Mouse (Mus musculus): ENCODE measurements at regions not wholly inside any gene's neighbourhood (a gene's known extent, or its start where the extent isn't known, plus 50 kb on each side); places are given as distances from the start of the nearest gene placed in this dataset.

DNA sequence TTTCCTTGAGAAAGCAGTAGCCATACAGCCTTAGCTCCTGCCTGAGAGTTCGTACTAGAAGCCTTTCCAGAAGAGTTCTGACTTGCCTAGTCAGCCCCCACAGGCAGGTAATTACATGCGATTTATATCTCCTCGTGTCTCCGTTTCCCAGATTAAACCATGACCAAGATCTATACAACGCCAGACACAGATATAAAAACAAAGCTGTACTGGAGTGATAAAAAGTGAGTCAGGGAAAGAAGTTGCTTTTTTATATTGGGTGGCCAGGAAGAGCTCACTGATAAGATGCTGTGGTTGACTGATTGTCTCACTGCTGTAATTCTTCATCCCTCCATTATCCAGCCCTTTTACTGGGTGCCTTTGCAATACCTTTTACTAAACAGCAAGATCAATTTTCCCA lies 64.4 kb upstream of the Asb5 start:
- Histone ChIP-seq H3K36me3 (ENCODE audit: control insufficient read depth in 1 of 2, insufficient read depth in 2 of 2, low read length in 2 of 2) (peaks cover 0 to 18% of the 10 kb centered on the region in 2 experiments; a peak in 2 of 4 replicates), H3K27me3 (ENCODE audit: control insufficient read depth in 1 of 2, insufficient read depth in 2 of 2, low read length in 2 of 2) (no peaks in the 10 kb centered on the region), H3K4me1 (ENCODE audit: control insufficient read depth in 1 of 2, insufficient read depth in 2 of 2, low read length in 2 of 2) (peaks cover 8 to 10% of the 10 kb centered on the region in 2 experiments), H3K9ac (ENCODE audit: control insufficient read depth, low read depth, low read length, poor library complexity, severe bottlenecking) (no peak overlapping the region), H3K4me3 (ENCODE audit: control insufficient read depth in 1 of 2, insufficient read depth in 1 of 2, low read depth in 2 of 2, low read length in 2 of 2) (no peak overlapping the region), H3K27ac (ENCODE audit: control insufficient read depth, low read depth, low read length) (peak overlapping the region; percentile 50), H3K79me2 (ENCODE audit: control insufficient read depth, insufficient read depth, low read length, poor library complexity) (no peaks in the 10 kb centered on the region), H3K9me3 (replicated peaks; ENCODE audit: insufficient read depth, low read length) (no peaks in the 10 kb centered on the region)
- peak; percentile 96 for TF ChIP-seq RCOR1 (IDR thresholded peaks at IDR 0.05; ENCODE audit: low read depth, low read length)
- no peak for TF ChIP-seq CTCF (IDR thresholded peaks at IDR 0.05 in 2 of 3, conservative IDR thresholded peaks at IDR 0.05 in 1 of 3; ENCODE audit: control insufficient read depth in 1 of 3, insufficient read depth in 1 of 3, low read depth in 2 of 3, low read length in 3 of 3, poor library complexity in 1 of 3, severe bottlenecking in 1 of 3)
- TF ChIP-seq MAX (IDR thresholded peaks at IDR 0.05; ENCODE audit: low read length) = 0 out of 2 replicates have a peak, but pooled peaks have one; percentile 50
- TF ChIP-seq ETS1 (IDR thresholded peaks at IDR 0.05; ENCODE audit: low read depth, low read length) = peak; percentile 91
- TF ChIP-seq E2F4 (IDR thresholded peaks at IDR 0.05; ENCODE audit: borderline replicate concordance, low read depth, low read length) = no peak
- peak; percentile 72 for TF ChIP-seq BHLHE40 (IDR thresholded peaks at IDR 0.05; ENCODE audit: borderline replicate concordance, low read depth, low read length)
- TF ChIP-seq MYB (IDR thresholded peaks at IDR 0.05; ENCODE audit: low read depth, low read length) = peak; percentile 61; the same call in 1 of the 2 replicates
- TF ChIP-seq MAZ (IDR thresholded peaks at IDR 0.05; ENCODE audit: low read depth, low read length) = peak; percentile 68; the same call in 1 of the 2 replicates
- TF ChIP-seq POLR2AphosphoS2 (IDR thresholded peaks at IDR 0.05; ENCODE audit: low read length) = no peak
- peak; percentile 69 for TF ChIP-seq SIN3A (IDR thresholded peaks at IDR 0.05; ENCODE audit: low read length)
- TF ChIP-seq MEF2A (IDR thresholded peaks at IDR 0.05; ENCODE audit: extremely low read depth, insufficient replicate concordance, low read depth, low read length, poor library complexity, severe bottlenecking) = peak; percentile 69; the same call in 1 of the 2 replicates
- TF ChIP-seq UBTF (IDR thresholded peaks at IDR 0.05; ENCODE audit: borderline replicate concordance, insufficient read depth, low read depth, low read length) = no peak
- peak; percentile 84 for TF ChIP-seq TAL1 (IDR thresholded peaks at IDR 0.05; ENCODE audit: low read length)
- TF ChIP-seq MAFK (IDR thresholded peaks at IDR 0.05; ENCODE audit: borderline replicate concordance, low read depth, low read length) = peak; percentile 81
- TF ChIP-seq ZNF384 (IDR thresholded peaks at IDR 0.05; ENCODE audit: low read depth, low read length) = peak; percentile 81
- TF ChIP-seq TCF12 (IDR thresholded peaks at IDR 0.05; ENCODE audit: low read depth, low read length) = peak; percentile 97
- 0 out of 2 replicates have a peak, but pooled peaks have one; percentile 23 for TF ChIP-seq GABPA (IDR thresholded peaks at IDR 0.05; ENCODE audit: low read depth, low read length)
- no peak for TF ChIP-seq SMC3 (IDR thresholded peaks at IDR 0.05; ENCODE audit: low read depth, low read length)
- no peak for TF ChIP-seq ZKSCAN1 (IDR thresholded peaks at IDR 0.05; ENCODE audit: low read depth, low read length)
- no peak for TF ChIP-seq ZC3H11A (IDR thresholded peaks at IDR 0.05; ENCODE audit: low read depth, low read length)
- TF ChIP-seq MYC (IDR thresholded peaks at IDR 0.05; ENCODE audit: low read depth, low read length) = peak; percentile 59; the same call in 1 of the 2 replicates
- peak; percentile 76; the same call in 1 of the 2 replicates for TF ChIP-seq JUND (IDR thresholded peaks at IDR 0.05; ENCODE audit: low read depth, low read length)
- TF ChIP-seq GATA1 (IDR thresholded peaks at IDR 0.05; ENCODE audit: low read depth, low read length) = peak; percentile 98
- no peak for TF ChIP-seq CHD1 (IDR thresholded peaks at IDR 0.05; ENCODE audit: low read depth, low read length)
- TF ChIP-seq EP300 (IDR thresholded peaks at IDR 0.05; ENCODE audit: low read depth in 1 of 2, low read length in 2 of 2) = peak; percentile 98 to 99
- peak; percentile 71 for DNase-seq (ENCODE audit: low read depth, low spot score)
